Mouse (Mus musculus) erythroblast, embryonic 14.5 days (primary cell): Measurements from ENCODE around the gene Gm28372.

Experiments
- GATA1 ChIP-seq: IDR thresholded peaks from 2 replicates; pipeline ENCODE4 v1.6.1; 2012; ENCODE audit warnings: low read length, inconsistent platforms, mixed read lengths
- TAL1 ChIP-seq: IDR thresholded peaks from 3 replicates; pipeline ENCODE4 v1.6.1; 2012; ENCODE audit warnings: low read length, inconsistent platforms, mixed read lengths

- no peak for TF ChIP-seq TAL1
- TF ChIP-seq GATA1, result no peak
Measured at GRCm38 (mm10) chr2:130401891-130402290, 3.1 kb upstream of the Gm28372 start.
